Mouse (Mus musculus) spleen, adult 2 months (tissue): ENCODE results near the gene Adgrg5. TPM values are rescaled to one million over a fixed set of nuclear protein-coding genes. Genes with fewer than 3 reads are reported as not detected.
A peak's percentile ranks its signal among the peaks of the same experiment; 100 is the strongest.

Experiments used
- DNase-seq, 2 experiments: peaks; one replicate each; pipeline versions ENCODE4 v3.0.0 to v3.0.0-alpha.2; 2012 to 2021; ENCODE audit warnings: low spot score in 2 of 2, low read depth in 1 of 2
- H3K27ac ChIP-seq: fragments of 200-500 bp; 2 replicates; pipeline ENCODE4 v1.5.1; 2012; ENCODE audit warnings: low read length, inconsistent platforms; ENCODE audit not compliant: insufficient read depth
- H3K27me3 ChIP-seq: fragments of 200-500 bp; 2 replicates; pipeline ENCODE4 v1.6.1; 2012; ENCODE audit warnings: mild to moderate bottlenecking, moderate library complexity, low read length, inconsistent platforms; ENCODE audit not compliant: control insufficient read depth, insufficient read depth
- H3K36me3 ChIP-seq: fragments of 200-500 bp; 2 replicates; pipeline ENCODE4 v1.6.1; 2012; ENCODE audit warnings: mild to moderate bottlenecking, low read length, inconsistent platforms; ENCODE audit not compliant: control insufficient read depth, insufficient read depth
- H3K4me1 ChIP-seq: fragments of 200-500 bp; 2 replicates; pipeline ENCODE4 v1.6.1; 2011; ENCODE audit warnings: inconsistent platforms; ENCODE audit not compliant: control insufficient read depth, insufficient read depth, insufficient read length
- H3K4me3 ChIP-seq: fragments of 200-500 bp; 2 replicates; pipeline ENCODE4 v1.5.1; 2011; ENCODE audit warnings: mild to moderate bottlenecking, inconsistent platforms; ENCODE audit not compliant: insufficient read depth, insufficient read length; ENCODE audit errors: extremely low read depth
- CTCF ChIP-seq: fragments of 200-500 bp; IDR thresholded peaks from 2 replicates; pipeline ENCODE4 v1.5.1; 2011; ENCODE audit warnings: mild to moderate bottlenecking, inconsistent platforms; ENCODE audit not compliant: insufficient read depth, insufficient read length, insufficient replicate concordance; ENCODE audit errors: extremely low read depth
- POLR2A ChIP-seq: fragments of 200-500 bp; IDR thresholded peaks from 2 replicates; pipeline ENCODE4 v1.6.1; 2011; ENCODE audit warnings: low read depth, low read length, inconsistent platforms
- WGBS: fragments of 180-500 bp; shearing (Covaris S2); methylation state at CpG from one replicate; pipeline ENCODE4 v1.1.7; 2018; 5-methylcytosine and 5-hydroxymethylcytosine counted together
- polyA plus RNA-seq: library from polyadenylated mRNA; depleted of rRNA; stranded (reverse); fragments of >200 nt; gene quantifications from 2 replicates; pipeline ENCODE4 v1.2.3, GENCODE M21; 2012

The Adgrg5 gene
- polyA plus RNA-seq, 1 experiment, result 36.0 TPM

DNA sequence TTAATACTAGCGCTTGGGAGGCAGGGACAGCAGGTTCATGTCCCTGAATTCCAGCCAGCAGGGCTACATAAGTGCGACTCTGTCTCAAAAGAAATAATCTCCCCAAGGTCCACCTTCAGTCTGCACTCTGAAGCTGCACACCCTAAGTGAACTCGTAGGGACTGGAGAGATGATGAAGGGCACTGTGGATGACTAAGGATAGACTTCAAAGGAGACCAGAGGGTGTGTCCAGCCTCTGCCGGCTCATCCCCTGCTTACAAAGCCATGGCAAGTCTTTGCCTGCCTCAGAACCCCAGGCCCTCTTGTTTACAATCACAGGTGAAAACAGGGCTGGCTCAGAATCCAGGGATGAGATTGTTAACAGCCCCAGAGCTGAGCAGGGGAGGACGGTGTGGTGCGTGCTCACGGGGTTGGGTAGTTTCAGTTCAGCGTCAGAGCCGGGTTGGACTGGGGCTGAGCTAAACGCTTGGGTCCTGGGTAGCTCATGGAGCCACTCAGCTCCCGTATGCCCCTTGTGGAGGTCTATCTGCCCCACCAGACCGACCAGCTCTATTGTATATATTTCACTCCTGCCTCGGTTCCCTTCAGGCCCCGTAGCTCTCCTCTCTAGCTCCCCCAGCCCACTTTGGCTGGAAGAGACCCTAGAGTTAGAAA, 35.0 kb upstream of the Adgrg5 start:
- no peaks in the 10 kb centered on the region for H3K4me1 ChIP-seq
- TF ChIP-seq POLR2A (no peak), CTCF (no peak)
- DNase-seq, result no peak
- WGBS, result 17% methylated on average over 14 of the region's 14 CpGs
- no peak overlapping the region for H3K27ac ChIP-seq
- H3K36me3 ChIP-seq, result no peaks in the 10 kb centered on the region
- H3K27me3 ChIP-seq, result no peaks in the 10 kb centered on the region
- no peak overlapping the region for H3K4me3 ChIP-seq

DNA sequence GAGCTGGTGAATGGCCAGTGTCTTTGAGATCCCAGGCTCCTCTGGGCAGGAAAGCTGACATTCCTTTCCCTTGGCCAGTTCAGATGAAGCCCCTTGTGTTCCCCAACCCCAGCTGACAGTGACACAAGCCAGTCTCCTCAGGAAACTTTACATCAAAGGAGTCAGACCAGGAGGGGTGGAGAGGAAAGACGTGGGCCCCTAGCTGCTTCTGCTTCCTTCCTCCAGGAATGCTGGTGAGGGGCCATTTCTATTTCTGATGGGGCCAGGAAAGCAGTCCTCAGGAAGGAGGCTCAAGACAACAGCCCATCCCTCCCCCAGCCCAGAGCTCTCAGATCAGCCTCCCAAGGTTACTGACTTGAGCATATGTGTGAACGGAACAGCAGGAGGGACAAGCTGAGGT, 30.6 kb upstream of the Adgrg5 start:
- Histone ChIP-seq H3K27ac (no peak overlapping the region), H3K4me1 (no peaks in the 10 kb centered on the region), H3K27me3 (no peaks in the 10 kb centered on the region), H3K36me3 (no peaks in the 10 kb centered on the region), H3K4me3 (no peak overlapping the region)
- DNase-seq, result no peak
- WGBS, result 67% methylated on average over 2 of the region's 2 CpGs
- no peak for TF ChIP-seq POLR2A
- no peak for TF ChIP-seq CTCF

DNA sequence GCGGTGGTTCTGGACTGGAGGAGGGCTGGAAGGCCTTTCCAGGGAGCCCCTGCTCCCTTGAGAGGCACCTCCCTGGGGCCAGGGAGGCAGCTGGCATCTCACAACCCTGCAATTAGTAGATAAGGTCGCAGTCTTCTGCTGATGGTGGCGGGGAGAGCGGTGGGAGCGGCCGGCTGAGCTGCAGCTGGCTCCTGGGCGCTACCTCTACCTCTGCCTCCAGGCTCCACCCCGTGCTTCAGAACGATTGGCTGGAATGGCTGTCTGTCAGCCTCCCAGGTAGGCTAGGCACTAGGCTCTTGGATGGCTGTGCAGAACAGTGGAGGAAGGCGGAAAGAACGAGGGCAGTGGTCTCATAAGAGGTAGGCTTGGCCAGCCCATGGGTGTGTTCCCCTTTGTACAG, 24.2 kb upstream of the Adgrg5 start:
- no peak overlapping the region for H3K4me3 ChIP-seq
- TF ChIP-seq POLR2A, result no peak
- no peak for TF ChIP-seq CTCF
- H3K4me1 ChIP-seq, result peaks cover 5% of the 10 kb centered on the region
- no peak for DNase-seq
- WGBS, result 55% methylated on average over 11 of the region's 11 CpGs
- no peaks in the 10 kb centered on the region for H3K27me3 ChIP-seq
- no peaks in the 10 kb centered on the region for H3K36me3 ChIP-seq
- no peak overlapping the region for H3K27ac ChIP-seq

DNA sequence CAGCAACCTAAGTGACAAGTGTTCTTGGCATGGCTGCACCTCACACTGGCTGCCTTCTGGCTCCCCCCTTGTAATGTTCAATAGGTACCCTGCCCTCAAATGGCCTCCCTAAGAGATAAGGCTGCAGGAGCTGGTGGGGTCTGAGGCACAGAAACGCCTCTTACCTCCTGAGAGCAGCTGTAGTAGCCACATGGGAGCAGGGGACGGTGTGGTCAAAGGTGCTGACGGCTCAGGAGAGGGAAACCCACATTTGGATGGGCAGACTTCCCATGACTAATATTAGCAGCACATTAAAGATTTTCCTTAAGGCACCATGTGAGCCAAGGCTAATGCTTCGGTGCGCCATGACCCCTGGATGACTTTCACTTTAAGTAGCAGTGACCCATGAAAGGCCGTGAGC, 22.9 kb upstream of the Adgrg5 start:
- H3K27me3 ChIP-seq, result no peaks in the 10 kb centered on the region
- no peak for TF ChIP-seq POLR2A
- TF ChIP-seq CTCF, result no peak
- DNase-seq, result no peak
- 65% methylated on average over 6 of the region's 6 CpGs for WGBS
- H3K4me1 ChIP-seq, result peaks cover 5% of the 10 kb centered on the region
- H3K36me3 ChIP-seq, result no peaks in the 10 kb centered on the region
- H3K27ac ChIP-seq, result no peak overlapping the region
- no peak overlapping the region for H3K4me3 ChIP-seq

DNA sequence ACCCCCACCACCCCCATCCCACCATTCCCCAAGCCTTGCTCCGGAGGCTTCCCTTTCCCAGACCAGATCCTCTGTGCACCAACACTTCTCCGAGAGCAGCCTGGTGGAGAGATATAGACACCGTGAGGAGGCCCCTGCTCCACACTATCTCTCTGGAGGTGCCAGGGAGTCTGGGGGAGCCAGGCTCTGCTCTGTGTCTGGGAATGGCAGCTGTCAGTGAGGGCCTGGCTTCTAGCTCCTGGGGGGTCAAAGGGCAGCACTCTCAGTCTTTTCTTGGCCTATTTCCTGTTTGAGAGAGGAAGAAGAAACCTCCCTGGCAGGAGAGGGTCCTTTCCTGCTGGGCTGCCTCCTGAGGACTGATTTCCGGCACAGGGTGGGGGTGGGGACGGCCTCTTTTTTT, 22.5 kb upstream of the Adgrg5 start:
- no peak overlapping the region for H3K27ac ChIP-seq
- TF ChIP-seq POLR2A (no peak), CTCF (no peak)
- no peak for DNase-seq
- peaks cover 5% of the 10 kb centered on the region for H3K4me1 ChIP-seq
- 52% methylated on average over 5 of the region's 5 CpGs for WGBS
- H3K4me3 ChIP-seq, result no peak overlapping the region
- no peaks in the 10 kb centered on the region for H3K36me3 ChIP-seq
- H3K27me3 ChIP-seq, result no peaks in the 10 kb centered on the region

DNA sequence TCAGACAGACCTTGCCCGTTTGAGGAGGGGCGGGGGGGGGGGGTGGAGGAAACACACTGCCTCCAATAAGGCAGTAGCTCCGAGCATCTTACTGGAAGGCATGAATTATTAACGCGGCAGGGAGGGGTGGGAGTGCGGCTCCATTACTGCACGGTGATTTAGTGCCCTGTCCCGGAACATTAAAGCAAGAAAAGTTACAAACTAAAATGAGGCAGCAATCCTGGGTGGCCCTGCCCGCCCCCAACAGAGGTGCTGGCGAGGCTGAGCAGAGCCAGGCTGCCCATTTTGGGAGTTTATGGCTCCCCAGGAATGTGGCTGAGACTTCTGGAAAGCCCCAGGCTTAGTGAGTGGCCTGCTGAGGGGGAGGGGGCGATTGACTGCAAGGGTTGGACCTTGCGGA, 19.8 kb upstream of the Adgrg5 start:
- no peak for DNase-seq
- Histone ChIP-seq H3K36me3 (no peaks in the 10 kb centered on the region), H3K4me1 (peaks cover 5% of the 10 kb centered on the region), H3K27ac (no peak overlapping the region), H3K27me3 (no peaks in the 10 kb centered on the region), H3K4me3 (no peak overlapping the region)
- 90% methylated on average over 12 of the region's 12 CpGs for WGBS
- no peak for TF ChIP-seq CTCF
- no peak for TF ChIP-seq POLR2A

DNA sequence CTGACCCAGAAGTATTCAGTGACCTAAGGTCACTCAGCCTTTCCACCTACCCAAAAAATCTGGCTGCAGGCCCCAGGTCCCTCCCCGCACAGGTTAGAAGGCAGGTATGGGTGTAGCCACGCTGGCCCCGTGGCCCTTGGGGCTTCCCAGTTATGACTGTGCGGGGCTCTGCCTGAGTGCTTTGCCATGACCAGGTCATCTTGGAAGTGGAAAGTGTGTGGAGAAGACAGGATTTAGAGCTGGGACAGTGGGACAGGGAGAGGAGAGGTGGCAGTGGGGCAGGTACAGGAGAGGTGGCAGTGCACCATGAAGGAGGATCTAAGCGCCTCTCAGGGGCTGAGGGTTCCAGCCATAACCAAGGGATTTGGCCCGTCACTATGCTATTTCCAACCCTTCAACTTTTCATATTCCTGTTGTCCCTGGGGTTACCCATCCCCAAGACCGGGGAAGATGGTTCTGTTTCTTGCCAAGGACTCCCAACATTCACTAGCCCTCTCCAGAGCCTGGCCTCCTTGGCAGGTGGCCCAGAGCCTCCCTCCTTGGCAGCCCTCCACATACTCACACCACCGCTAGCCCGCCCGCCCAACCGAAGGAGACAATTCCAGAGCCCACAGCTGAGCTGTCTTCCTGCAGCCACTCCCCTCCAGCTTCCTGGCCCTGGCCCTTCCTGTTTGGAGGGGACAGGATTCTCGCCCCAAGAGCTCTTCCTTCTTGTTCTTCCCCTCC, 18.9 kb upstream of the Adgrg5 start:
- Histone ChIP-seq H3K4me3 (no peak overlapping the region), H3K27me3 (no peaks in the 10 kb centered on the region), H3K36me3 (no peaks in the 10 kb centered on the region), H3K27ac (peak overlapping the region; percentile 29; the same call in 1 of the 2 replicates), H3K4me1 (peaks cover 5% of the 10 kb centered on the region)
- 82% methylated on average over 12 of the region's 12 CpGs for WGBS
- no peak for DNase-seq
- TF ChIP-seq POLR2A, result no peak
- no peak for TF ChIP-seq CTCF
